Mouse (Mus musculus) adipocyte (in vitro differentiated cells): Measurements from ENCODE around the gene Ston2.
"Not testable (repeated sequence)": the region's sequence is repeated elsewhere in the genome, so short reads cannot be mapped to it uniquely, and the experiment has no call there.

Experiments used
- DNase-seq: peaks from one replicate; pipeline ENCODE4 v3.0.0-alpha.2; 2016; ENCODE audit warnings: low spot score

Gene Ston2

DNA sequence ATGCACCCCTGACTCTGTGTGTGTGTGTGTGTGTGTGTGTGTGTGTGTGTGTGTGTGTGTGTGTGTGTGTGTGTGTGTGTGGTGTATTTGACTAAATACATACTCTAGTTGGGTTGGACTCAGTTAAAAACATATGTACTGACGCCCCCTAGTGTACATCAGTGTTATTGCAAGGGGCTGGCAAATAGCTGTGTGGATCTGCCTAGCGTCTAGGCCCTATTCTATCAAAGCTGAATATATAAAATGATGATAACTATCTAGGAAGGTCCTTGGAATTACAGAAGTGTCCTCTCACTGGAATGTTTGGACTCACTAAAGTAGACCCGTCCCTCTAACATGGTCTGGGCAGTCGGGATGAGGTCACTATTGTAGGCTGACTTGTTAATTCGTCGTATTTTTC, 1.6 kb upstream of the Ston2 start:
- peak; percentile 43 for DNase-seq

DNA sequence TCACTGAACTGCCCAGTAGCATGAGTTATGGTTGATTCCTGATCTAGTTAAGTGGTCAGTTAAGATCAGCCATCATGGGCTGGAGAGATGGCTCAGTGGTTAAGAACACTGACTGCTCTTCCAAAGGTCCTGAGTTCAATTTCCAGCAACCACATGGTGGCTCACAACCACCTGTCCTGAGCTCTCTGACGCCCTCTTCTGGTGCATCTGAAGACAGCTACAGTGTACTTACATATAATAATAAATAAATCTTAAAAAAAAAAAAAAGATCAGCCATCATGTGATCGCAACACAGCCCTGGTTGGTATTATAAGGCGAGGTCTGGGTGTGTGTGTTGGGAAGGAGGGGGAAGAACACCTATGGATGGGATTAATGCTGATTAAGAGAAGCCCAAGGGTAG, 259 bp upstream of the Ston2 start:
- DNase-seq = not testable (repeated sequence)

DNA sequence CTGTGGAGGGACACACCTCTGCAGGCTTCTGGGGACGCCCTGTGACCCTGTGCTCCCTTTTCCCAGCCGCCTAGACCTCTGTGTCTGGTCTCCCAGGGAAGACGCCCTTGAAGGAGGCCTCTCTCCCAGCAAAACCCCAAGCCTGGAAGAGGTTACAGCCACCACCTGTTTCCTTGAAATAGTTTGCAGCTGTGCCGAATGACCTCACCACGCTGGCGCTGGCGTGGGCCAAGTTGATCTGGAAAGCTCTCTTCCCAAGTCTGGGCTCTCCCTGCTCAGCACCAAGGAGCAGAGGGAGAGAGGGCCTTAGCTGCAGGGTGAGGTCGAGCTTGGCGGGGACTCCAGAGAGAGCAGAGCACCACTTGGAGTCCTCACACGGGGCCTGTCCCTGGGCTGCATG, 1.8 kb downstream of the Ston2 start:
- no peak for DNase-seq

DNA sequence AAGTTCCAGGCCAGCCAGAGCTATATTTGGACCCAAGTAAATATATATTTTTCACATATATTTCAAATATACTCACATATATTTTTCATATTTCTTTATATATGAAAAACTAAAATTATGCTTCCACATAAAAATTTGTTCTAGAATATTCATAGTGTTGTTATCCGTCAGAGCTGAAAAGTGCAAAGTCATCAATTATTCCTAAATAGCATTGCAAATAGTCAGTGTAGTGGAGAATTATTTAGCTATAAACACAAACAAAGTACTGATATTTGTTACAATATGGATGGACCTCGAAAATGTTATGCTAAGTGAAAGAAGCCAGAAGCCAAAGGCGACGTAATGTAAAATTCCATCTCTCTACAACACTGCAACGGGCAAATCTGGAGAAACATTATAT, 6.8 kb downstream of the Ston2 start:
- no peak for DNase-seq

DNA sequence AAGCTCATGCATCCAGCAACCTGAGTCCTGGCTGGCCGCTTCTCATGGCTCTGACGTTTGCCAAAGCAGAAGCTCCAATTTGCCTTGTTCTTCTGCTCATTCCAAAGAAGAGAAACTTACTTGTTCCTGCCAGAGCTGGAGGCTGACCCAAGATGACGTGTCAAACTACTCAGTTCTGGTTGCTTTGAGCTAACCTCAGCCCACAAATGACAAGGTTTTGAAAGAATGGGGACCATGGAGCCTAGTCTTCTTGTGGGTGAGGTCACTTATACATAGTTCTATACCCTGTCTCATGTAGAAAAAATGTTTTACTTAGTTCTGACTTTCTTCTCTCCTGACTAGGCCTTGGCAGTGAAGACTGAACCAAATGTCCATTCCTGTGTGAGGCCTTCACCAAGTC, 7.7 kb downstream of the Ston2 start:
- DNase-seq = no peak

DNA sequence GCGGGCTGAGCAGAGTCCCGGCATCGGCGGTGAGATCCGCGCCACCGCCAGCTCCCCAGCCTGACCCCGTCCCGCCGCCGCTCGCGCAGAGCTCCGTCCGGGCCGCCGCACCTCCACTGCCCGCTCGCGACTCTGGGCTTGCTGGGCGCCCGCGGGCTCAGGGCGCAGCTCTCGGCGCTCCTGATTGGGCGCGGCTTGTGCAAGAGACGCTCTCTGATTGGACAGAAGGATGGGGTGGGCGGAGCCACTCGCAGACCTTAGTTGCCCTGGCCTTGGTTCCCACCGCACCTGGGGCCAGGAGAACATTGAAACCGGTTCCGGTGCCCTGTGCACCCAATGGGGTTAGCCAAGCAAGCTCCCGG, 9.2 kb downstream of the Ston2 start:
- no peak for DNase-seq

DNA sequence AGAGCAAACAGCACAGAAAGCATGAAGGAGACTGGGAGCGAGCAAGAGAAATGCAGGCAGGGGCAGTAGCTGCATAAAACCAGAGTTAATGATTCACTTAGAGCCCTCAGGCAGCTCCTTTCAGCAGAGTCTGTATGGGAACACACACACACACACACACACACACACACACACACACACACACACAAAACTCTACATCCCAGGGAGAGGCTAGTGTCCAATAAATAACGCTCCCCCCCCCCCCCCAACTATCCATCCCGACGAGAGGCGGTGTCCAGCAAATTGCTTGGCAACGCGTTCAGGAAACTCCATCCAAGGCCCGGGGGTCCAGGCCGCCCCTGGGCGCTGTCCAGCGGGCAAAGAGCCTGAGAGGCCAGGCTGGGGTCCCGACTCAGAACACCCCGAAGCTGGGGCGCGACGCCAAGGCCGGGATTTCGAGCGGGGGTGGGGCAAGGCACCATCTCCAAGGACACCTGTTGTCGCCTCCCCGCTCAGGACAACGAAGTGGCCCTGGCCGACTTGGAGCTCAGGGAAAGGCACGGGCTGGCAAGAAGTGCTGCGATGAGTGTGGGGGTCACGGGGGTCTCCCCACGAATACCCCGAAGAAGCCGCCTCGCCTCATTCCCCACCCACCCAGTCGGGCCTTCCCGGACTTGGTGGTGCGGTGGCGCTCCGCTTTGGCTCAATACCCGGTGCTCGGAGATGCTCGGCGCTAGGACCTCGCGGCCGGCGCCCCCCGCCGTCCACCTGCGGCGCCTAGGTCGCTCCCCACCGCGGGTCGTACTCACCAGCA, 9.8 kb downstream of the Ston2 start:
- DNase-seq = no peak

DNA sequence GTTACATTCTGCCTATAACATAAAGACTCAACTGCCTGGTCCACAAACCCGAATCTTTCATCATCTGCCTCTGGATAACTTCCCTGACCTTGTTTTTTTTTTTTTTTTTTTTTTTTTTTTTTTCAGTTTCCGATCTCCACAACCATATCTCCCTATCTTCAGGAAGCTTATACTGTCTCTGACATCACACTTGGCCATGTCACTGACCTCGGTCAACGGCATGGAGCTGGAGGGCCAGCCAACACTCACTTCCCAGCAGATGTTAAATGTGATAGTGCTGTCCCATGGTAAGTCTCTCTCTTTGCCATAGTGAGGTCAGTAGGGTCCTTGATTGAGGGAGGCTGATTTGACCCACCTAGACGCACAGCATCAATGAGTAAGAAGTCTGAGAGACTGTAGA, 11.8 kb downstream of the Ston2 start:
- no peak for DNase-seq

DNA sequence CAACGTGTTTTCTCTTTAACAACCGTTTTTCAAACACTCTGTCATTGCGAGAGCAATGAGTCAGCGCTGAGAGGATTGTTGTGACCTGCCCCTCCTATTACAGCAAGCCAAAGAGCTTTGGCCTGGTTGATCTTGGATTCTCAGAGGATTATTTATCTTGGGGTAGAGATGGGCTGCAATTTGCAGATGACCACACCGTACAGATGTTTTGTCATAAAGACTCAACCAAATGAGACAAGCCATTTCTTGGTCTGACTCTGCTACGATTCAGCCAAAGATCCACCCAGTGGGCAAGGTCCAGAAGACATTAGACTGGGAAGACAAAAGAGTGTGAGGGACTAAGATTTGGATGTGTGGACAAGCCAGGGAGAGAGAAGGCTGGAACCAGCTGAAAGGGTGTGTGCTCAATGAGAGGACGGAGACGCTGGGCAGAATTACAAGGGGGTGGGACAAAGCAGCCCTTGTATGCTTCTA, 13.3 kb downstream of the Ston2 start:
- DNase-seq = peak; percentile 8

DNA sequence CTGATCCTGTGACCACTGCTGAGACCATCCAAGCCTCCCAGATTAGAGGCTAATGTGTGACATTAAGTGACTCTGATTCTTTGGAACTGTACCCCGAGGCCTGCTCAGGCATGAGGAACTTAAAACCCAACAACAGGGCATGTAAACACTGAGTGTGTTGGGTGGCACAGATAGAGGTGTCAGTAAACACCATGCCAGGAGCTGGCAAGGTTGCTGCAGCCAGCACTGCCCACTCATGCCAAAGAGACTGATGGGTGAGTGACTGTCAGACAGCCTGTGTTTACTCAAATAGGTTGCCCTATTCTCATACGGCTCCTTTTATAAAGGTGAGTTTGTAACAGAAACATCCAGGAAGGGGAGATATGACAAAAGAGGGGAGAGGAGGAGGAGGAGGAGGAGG, 19.3 kb downstream of the Ston2 start:
- DNase-seq = no peak

DNA sequence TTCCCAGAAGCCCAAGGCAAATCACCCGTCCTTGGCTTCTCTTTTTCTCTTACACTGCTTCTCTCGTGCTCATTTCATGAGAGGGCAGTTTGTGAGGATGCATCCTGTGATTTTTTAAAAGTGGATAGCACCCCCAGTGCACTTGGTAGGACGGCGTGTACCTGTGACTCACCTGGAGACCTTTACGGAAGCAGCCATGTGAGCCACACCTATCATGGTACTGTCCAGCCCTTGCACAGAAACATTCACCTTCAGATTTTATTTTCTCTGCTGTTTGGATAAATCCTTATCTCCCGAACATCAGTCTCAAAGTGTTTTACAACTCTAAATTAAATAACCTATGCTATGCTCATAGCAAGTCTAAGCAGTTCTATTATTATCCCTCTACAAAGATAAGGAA, 20.0 kb downstream of the Ston2 start:
- DNase-seq = no peak

DNA sequence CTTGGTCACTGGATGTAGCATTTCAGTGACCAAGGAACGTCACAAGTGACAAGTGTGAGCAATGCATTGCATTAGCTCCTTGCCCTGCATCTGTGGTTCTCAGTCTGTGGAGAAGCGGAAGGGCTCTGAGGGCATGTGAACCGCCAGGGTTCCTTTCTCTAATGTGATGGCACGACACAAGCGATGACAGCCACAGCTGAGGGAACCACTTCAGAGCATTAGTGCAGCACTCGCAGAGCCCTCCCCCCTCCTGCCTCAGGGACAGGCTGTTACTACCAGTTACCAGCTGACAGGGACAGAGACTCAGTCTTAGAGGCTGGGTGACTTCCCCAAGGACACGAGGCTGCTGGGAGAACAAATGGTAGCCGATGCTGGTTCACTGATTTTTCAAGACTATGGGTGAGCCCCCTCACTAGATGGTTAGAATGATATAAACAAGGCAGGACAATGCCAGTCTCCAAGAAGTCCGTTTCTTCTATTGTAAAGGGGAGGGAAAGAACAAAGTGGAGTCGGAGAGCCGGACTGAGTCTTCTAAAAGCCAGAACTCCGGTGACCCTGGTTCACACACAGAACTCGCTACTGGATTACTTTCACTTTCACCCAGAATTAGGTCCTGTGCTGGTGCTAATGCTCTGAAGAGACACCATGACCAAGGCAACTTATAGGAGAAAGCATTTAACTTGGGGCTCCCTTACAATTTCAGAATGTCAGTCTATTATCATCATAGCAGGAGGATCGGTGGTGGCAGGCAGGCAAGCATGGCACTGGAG, 21.7 kb downstream of the Ston2 start:
- DNase-seq = no peak

DNA sequence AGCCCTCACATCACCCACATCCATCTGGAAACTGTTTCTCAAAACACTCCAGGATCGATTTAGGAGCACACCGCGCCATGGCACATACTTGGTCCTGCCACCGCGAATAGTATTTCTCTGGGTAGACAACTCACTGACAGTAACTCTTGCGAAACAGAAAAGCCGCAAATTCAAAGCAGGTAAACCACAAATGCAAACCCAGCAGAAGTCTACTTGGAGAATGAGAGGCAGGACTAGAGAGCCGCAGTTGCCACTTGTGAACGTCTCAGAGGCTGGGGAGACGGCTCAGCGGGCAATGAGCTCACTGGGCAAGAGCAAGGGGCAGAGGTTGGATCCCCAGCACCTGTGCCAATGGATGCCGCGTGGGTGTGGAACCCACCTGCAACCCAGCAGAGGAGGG, 22.7 kb downstream of the Ston2 start:
- DNase-seq = no peak

DNA sequence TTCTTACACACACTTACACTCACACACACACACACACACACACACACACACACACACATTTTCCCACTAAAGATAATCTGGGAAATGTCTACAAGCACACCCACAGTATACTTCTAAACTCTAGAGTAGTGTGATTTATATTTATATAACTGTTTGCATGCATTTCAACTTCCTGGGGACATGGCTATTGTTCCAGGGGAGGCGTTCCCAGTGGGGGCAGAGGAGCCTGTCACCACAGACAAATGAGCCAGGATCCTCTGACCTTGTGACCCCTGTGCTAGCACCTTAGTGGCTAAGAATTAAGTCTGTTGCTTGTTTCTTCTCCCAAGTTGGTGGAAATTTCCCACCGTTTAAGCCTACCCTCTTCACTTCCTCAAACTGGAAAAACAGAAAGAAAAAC, 23.1 kb downstream of the Ston2 start:
- DNase-seq = no peak

DNA sequence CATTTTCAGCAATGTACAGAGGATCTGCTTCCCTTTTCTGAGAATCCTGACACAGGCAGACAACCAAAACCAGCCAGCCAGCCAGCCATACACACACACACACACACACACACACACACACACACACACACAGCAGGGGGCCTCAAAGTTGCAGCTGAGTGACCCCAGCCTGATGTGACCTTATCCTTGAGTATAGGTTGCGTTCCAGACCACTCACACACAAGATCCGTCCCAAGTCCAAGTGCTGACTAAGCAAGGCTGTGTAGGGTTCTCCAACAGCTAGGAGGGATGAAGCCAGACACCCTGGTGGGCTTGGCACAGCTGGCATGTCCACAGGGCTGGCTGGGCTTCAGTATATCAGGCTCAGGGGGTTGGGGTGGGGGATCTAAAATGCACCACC, 23.7 kb downstream of the Ston2 start:
- DNase-seq = no peak

DNA sequence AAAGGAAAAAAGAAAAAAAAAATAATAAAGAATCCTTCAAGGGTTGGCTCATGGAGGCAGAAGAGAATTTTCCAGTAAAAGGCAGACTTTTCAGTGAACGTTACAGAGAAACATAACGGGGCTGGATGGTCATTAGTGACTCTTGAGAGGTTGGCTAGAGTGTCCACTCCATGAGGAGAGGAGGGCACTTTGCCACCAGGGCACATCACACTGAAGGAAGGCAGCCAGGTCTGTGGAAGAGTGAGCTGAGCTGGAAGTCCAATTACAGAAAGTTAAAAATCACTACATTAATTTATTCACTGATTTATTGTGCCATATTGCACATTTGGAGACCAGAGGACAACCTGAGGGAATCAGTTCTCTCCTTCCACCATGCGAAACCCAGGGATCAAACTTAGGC, 28.4 kb downstream of the Ston2 start:
- DNase-seq = no peak

DNA sequence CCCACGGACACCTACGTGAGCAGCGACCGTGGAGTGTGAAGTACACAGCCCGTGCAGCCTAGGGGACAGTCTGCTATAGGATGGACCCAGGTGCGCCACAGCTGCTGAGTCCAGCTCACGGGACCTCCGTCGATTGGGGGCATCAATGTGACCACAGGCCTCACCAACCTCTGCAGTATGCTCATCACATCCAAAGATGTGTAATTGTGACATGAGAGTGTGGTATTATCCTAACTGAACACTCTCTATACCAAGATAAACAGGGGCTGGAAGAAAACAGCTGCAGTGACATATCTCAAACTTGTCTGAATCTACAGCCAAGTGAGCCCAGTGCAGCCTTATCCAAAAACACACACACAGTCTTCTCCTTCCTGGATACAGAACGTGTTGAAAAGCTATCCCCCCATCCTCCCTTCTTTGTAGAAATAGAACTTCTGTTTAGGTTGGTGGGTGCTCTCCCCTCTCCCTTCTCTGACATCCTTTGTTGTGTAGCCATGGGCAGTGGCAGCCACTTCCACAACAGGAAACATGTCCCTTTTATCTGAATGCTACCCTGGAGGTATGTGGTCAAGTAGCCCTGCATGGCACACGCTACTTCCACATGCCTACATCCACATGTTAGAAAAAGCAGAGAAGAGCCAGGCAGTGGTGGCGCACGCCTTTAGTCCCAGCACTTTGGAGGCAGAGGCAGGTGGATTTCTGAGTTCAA, 30.2 kb downstream of the Ston2 start:
- DNase-seq = no peak

DNA sequence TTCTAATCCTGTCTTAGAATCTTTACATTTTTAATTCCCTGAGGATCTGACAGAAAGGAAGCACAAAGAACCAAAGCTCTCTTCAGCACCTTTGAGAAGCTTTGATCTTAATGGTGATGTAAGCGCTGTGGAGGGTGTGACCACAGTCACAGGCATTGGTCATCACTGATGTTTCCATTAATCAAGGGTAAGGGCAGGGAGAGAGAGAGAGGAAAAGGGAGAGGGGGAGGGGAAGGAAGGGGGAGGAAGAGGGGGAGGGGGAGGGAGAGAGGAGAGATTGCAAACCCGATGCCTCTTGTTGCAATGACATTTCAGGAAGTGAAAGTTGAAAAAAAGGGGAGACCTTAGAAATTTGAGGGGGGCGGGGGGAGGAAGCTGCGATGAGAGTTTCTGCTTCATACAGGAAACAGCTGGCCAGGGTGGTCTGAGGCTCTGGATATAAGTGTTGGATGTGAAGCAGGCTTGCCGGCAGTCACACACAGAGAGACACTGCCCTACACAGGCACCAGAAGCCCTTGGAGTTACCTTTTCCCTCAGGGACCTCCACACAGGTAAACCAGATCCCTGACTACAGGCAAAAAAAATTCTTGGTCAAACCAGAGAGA, 31.5 kb downstream of the Ston2 start:
- no peak for DNase-seq

DNA sequence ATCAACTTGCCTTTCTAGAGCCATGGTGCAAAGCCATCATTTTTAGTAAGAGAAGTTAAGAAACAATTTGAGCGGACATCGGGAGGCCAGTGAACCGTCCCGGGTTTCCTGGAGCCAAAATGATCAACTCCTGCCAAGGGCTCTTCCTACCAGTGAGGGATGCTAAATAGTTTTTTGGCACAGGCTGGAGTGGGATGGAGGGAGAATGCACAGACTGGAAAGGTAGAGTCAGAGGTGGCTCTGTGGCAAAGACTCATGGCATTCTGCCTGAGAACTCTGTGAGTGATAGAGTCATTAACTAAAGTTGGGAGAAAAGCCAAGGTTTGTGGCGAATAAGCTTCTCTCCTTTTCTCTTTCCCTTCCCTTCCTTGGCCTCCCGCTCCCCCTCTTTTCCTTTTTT, 33.6 kb downstream of the Ston2 start:
- DNase-seq = no peak

DNA sequence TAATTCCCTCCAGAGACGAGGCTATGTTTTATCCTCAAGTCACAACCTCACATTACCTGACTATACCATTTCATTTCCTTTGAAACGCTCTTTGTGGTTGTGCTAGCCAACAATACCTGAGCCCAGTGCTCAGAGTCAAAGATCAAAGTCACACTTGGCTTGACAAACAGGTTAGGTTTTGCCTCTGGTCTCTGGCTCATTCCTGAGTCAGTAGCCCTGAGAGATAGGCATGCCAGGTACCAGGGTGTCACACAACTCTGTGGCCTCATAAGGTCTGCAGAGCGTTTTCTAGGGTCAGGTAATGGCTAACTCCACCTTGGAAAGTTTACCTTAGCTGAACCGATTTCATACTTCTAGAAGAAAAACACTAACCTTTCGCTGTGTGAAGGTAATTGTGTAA, 35.5 kb downstream of the Ston2 start:
- no peak for DNase-seq

DNA sequence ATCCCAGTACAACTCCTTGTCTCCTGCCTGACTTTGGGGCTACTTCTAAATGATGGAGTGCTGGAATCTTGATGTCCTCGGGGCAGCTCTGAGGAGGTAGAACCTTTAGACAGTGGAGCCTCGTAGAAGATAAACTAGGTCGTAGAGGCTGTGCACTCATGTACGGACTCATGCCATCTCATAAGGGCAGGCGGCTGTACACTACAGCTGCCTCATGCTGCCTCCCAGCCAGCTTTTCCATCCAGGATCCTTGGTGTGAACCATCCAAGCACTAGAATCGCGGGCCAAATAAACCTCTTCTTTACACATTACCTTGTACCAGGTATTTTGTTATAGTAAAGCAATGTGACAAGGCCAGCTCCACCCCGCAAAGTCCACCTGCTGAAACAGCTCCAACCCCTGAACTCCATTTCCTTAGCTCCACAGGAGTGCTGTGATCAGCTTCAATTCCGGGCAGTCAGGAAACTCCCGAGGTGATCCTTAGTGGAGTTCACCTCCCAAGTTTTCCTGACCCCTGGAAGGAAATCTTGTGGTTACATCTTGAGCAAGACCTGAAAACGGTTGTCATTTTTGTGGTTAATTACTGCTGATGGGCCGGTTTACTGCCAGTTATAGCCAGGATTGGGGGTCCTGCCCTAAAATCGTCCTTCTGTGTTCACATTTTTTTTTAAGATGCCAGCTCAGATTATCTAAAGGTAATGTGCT, 36.1 kb downstream of the Ston2 start:
- DNase-seq = no peak
